Mouse (Mus musculus): Measurements from ENCODE around the gene Mpo.

DNA sequence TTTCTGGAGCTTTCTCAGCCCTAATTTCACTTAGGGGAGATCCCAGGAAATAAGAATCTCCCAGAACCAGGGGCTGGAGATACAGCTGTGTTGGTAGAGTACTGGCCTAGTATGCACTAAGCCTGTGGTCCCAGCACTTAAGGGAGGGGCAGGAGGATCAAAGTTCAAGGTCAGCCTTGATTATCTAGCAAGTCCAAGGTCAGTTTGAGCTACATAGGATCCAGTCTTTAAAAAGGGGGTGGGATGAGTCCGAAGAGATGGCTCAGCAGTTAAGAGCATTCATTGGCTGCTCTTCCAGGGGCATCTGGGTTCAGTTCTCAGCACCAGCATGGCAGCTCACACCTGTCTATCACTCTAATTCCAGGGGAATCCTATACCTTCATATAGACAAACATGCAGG, 41.1 kb upstream of the Mpo start:
- no peak for TF ChIP-seq EP300 (IDR thresholded peaks at IDR 0.05; ENCODE audit: insufficient read depth, low read depth, low read length)
- TF ChIP-seq POLR2A (IDR thresholded peaks at IDR 0.05; ENCODE audit: insufficient read depth, low read depth, low read length): no peak

All from heart, adult 2 months (tissue).